Mouse (Mus musculus) forebrain, embryonic 13.5 days (tissue): Measurements from ENCODE around the gene Slc17a5. TPM values are rescaled to one million over a fixed set of nuclear protein-coding genes. Genes with fewer than 3 reads are reported as not detected.

ENCODE experiments used
- ATAC-seq: fragments of 200-750 bp; cut with Nextera tagmentation; 2 replicates; pipeline ENCODE4 v1.8.0; 2017
- H3K27ac ChIP-seq: fragments of 300-500 bp; sonication (generic); 2 replicates; pipeline ENCODE4 v1.5.1; 2015; ENCODE audit warnings: inconsistent platforms, mild to moderate bottlenecking, moderate library complexity
- H3K27me3 ChIP-seq: fragments of 300-500 bp; sonication (generic); 2 replicates; pipeline ENCODE4 v1.6.1; 2015; ENCODE audit warnings: mild to moderate bottlenecking, inconsistent platforms
- H3K36me3 ChIP-seq: fragments of 300-500 bp; sonication (generic); 2 replicates; pipeline ENCODE4 v1.6.1; 2015; ENCODE audit warnings: mild to moderate bottlenecking, inconsistent platforms; ENCODE audit not compliant: poor library complexity, severe bottlenecking
- H3K4me1 ChIP-seq: fragments of 300-500 bp; sonication (generic); 2 replicates; pipeline ENCODE4 v1.6.1; 2015; ENCODE audit warnings: inconsistent platforms
- H3K4me2 ChIP-seq: fragments of 300-500 bp; sonication (generic); 2 replicates; pipeline ENCODE4 v1.6.1; 2015; ENCODE audit warnings: inconsistent platforms, mild to moderate bottlenecking, moderate library complexity
- H3K4me3 ChIP-seq: fragments of 300-500 bp; sonication (generic); 2 replicates; pipeline ENCODE4 v1.5.1; 2015; ENCODE audit warnings: mild to moderate bottlenecking, inconsistent platforms
- H3K9ac ChIP-seq: fragments of 300-500 bp; sonication (generic); 2 replicates; pipeline ENCODE4 v1.6.1; 2015; ENCODE audit warnings: mild to moderate bottlenecking, inconsistent platforms
- H3K9me3 ChIP-seq: fragments of 300-500 bp; sonication (generic); replicated peaks from 2 replicates; pipeline ENCODE4 v1.6.1; 2016; ENCODE audit warnings: inconsistent platforms
- WGBS: fragments of 180-500 bp; shearing (Covaris S2); methylation state at CpG from one replicate; pipeline ENCODE4 v1.1.7; 2015; 5-methylcytosine and 5-hydroxymethylcytosine counted together
- polyA plus RNA-seq: library from polyadenylated mRNA; unstranded; fragments of >200 nt; fragmentation: Nextera tagmentation; extraction: Ambion mirVana; gene quantifications from 2 replicates; pipeline ENCODE4 v1.2.1, GENCODE M21; 2015

Slc17a5 gene
- polyA plus RNA-seq, 1 experiment from 2014 or later: 15.8 TPM

DNA sequence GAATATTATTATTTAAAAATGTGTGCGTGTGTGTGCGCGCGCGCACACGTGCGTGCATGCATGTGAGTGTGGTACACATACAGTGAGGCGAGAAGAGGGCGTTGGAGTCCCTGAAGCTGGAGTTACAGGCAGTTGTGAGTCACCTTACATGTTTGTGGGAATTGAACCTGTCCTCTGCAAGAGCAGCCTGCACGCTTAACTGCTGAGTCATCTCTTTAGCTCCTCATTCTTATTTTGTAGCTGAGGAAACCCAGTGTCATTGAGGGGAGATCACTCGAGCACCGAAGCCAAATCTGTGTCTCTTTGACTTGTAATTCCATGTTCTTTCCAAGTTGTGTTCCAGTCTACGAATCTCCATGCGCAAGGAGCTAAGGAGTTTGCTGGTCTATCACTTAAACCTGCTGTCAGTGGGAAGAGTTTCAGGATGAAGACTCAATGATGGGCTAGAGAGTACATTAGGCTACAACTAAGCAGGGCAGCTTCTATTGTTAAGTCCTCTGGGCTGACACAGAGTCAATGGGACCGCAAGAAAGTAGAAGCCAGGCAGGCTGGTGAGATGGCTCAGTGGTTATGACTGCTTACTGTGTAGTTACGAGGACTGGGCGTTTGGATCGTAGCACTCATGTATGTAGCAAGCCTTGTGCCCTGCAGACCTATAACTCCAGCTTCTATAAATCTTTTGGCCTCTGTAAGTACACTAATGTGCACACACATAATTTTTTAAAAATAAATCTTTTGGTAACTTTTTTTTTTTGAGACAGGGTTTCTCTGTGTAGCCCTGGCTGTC is 8.1 kb upstream of the Slc17a5 start:
- no peaks in the 10 kb centered on the region for H3K4me1 ChIP-seq
- H3K9me3 ChIP-seq: no peaks in the 10 kb centered on the region
- no peak overlapping the region for H3K9ac ChIP-seq
- H3K27me3 ChIP-seq: no peaks in the 10 kb centered on the region
- no peaks in the 10 kb centered on the region for H3K36me3 ChIP-seq
- no peak overlapping the region for H3K4me2 ChIP-seq
- 94% methylated on average over 18 of the region's 18 CpGs for WGBS
- H3K27ac ChIP-seq: no peak overlapping the region
- ATAC-seq: no peak
- no peak overlapping the region for H3K4me3 ChIP-seq

DNA sequence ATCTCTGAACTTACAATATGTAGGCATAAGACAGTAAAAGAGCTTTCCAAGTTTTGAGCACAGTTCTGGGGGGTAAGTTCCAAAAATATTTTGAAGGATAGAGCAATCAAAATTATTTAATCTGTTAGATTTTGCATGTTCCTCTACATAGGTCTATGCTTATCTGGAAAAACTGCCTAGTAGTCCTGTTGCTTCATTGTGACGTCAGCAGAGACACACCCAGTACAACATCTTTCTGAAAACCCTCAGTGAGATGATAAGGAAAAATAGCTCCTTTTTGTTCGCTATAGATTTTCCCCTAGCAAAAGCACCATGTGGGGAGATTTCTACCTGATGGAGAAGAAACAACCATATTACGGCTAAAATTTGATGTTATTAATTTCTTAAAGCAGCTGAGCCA is 7.4 kb upstream of the Slc17a5 start:
- WGBS: 88% methylated on average over 3 of the region's 3 CpGs
- no peak for ATAC-seq

DNA sequence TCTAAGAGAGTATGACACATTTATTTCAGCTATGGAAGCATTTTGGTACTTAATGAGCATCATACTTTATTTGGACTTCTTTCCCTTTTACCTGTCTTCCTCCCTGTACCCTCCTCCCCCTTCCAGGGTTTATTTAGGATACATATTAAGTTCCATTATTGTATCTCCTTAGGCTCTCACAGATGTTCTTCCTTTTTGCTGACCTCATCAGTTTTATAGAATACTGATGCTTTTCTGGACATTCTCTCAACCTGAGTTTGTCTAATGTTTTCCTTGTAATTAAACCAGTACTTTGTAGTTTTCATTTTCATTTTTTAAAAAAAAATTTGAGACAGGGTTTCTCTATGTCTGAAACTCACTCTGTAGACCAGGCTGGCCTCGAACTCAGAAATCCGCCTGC is 2.6 kb upstream of the Slc17a5 start:
- no peak overlapping the region for H3K4me3 ChIP-seq
- no peak overlapping the region for H3K9ac ChIP-seq
- ATAC-seq: no peak
- no peaks in the 10 kb centered on the region for H3K9me3 ChIP-seq
- no peak overlapping the region for H3K4me2 ChIP-seq
- peaks cover 7% of the 10 kb centered on the region for H3K4me1 ChIP-seq
- H3K36me3 ChIP-seq: peaks cover 3% of the 10 kb centered on the region; the same call in 1 of the 2 replicates
- 93% methylated on average over 2 of the region's 2 CpGs for WGBS
- no peaks in the 10 kb centered on the region for H3K27me3 ChIP-seq
- H3K27ac ChIP-seq: no peak overlapping the region

More for the DNA sequence above, 7.4 kb upstream of the Slc17a5 start:
- no peaks in the 10 kb centered on the region for H3K9me3 ChIP-seq
- no peak overlapping the region for H3K4me3 ChIP-seq
- no peaks in the 10 kb centered on the region for H3K27me3 ChIP-seq
- H3K27ac ChIP-seq: no peak overlapping the region
- no peak overlapping the region for H3K4me2 ChIP-seq
- H3K4me1 ChIP-seq: no peaks in the 10 kb centered on the region
- H3K36me3 ChIP-seq: no peaks in the 10 kb centered on the region
- no peak overlapping the region for H3K9ac ChIP-seq

DNA sequence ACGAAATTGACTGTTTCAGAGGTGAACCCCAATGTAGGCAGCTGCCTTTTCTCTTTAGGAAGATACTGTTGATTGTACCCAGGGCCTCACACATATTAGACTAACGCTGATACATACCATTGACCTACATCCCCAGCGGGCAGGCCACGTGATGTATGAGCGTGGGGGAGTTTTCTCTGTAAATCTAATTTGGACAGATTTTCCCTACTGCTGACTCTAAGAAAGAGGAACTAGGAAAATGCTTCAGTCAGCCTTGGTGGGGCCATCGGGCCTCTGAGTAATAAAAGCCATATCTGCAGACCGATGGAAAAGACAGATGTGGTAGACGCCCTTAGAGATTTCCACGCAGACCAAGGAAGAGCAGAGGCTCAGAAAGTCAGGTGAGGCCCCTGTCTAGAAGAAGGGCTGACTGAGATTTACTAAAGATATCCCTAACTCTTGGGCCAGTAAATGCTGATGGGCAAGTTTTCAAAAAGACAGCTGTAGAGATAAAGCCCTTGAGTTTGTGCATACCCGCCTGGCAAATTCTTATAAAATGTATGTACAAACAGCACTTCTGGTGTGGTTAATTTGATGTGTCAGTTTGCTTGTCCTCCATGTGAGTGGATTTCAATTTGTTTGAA is 681 bp upstream of the Slc17a5 start:
- H3K4me2 ChIP-seq: peak overlapping the region; percentile 65
- no peaks in the 10 kb centered on the region for H3K9me3 ChIP-seq
- H3K4me1 ChIP-seq: peaks cover 7% of the 10 kb centered on the region
- peak overlapping the region; percentile 73; the same call in 1 of the 2 replicates for H3K9ac ChIP-seq
- ATAC-seq: peak; percentile 46
- H3K36me3 ChIP-seq: peaks cover 19% of the 10 kb centered on the region; the same call in 1 of the 2 replicates
- H3K27me3 ChIP-seq: no peaks in the 10 kb centered on the region
- peak overlapping the region; percentile 66 for H3K4me3 ChIP-seq
- 86% methylated on average over 10 of the region's 10 CpGs for WGBS
- peak overlapping the region; percentile 57 for H3K27ac ChIP-seq

DNA sequence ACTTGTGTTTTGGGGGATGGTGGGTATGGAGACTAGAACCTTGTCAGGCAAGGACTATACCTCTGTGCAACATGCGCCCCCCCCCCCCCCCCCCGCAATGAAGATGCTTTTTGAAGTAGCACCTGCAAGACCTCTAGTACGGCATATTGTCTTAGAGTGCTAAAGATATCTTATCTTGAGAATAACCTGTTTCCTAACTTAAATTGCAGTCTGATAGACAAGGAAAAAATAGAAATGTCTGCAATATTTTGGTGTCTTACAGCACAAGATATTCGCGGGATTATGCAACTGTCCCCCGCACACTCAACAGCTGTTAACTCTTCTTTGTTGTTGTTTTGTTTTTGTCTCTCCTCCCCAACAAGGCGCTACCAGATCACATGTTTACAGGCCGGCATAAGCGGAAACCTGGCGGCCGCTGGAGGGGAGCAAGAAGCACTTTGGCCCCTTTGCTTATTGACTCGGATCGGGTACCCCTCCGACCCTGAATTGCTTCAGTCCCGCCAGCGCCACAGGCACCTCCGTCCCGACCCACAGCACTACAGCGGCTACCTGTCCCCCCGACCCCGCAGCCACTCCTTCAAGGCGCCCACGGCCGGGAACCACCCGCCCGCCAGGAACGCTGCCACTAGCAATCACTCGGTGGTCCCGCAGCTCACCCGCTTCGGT is 490 bp downstream of the Slc17a5 start:
- peak overlapping the region; percentile 57; the same call in 1 of the 2 replicates for H3K27ac ChIP-seq
- H3K4me1 ChIP-seq: peaks cover 7% of the 10 kb centered on the region
- H3K4me3 ChIP-seq: peak overlapping the region; percentile 66
- no peaks in the 10 kb centered on the region for H3K9me3 ChIP-seq
- H3K4me2 ChIP-seq: peak overlapping the region; percentile 65
- H3K27me3 ChIP-seq: no peaks in the 10 kb centered on the region
- peak overlapping the region; percentile 73 for H3K9ac ChIP-seq
- ATAC-seq: no peak; the same call in none of the 2 replicates
- peaks cover 23% of the 10 kb centered on the region; the same call in 1 of the 2 replicates for H3K36me3 ChIP-seq
- 2% methylated on average over 31 of the region's 31 CpGs for WGBS

DNA sequence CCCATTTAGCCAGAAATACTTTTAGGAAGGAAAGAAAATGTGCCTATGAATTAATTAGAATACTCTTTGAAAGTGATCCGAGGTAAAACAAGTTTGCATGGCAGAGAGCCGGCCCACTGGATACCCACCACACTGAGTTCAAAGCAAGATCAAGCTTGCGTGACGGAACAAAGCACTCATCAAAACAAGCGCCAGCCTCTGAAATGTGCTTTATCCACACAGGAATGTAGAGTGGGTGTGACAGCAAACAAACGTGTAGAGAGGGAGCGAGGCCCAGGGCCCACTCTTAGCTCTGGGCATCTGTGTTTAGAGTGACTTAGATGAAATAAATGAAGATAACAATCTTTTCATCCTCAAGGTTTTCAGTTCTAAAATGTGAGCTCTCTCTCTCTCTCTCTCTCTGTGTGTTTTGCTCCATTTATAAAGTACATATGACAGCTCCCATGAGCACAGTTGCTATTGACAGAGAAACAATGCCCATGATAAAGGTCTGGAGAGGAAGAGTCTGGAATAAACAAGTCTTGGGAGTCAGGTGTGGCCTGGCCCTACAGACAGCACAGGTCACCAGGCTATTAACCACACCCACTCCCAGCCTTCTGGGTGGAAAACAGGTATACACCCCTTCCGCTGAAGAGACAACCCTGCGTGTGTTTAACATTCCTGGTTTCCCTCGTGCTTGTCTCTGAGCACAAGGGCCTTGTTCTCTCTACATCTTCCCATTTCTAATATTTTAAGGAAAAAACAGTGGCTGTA is 8.0 kb downstream of the Slc17a5 start:
- WGBS: 43% methylated on average over 10 of the region's 10 CpGs
- Histone ChIP-seq H3K9me3 (no peaks in the 10 kb centered on the region; the same call in 1 of the 2 replicates), H3K4me2 (no peak overlapping the region), H3K9ac (no peak overlapping the region), H3K36me3 (peaks cover 42% of the 10 kb centered on the region), H3K4me1 (peaks cover 3% of the 10 kb centered on the region; the same call in 1 of the 2 replicates), H3K4me3 (no peak overlapping the region), H3K27me3 (no peaks in the 10 kb centered on the region), H3K27ac (no peak overlapping the region)
- no peak for ATAC-seq

DNA sequence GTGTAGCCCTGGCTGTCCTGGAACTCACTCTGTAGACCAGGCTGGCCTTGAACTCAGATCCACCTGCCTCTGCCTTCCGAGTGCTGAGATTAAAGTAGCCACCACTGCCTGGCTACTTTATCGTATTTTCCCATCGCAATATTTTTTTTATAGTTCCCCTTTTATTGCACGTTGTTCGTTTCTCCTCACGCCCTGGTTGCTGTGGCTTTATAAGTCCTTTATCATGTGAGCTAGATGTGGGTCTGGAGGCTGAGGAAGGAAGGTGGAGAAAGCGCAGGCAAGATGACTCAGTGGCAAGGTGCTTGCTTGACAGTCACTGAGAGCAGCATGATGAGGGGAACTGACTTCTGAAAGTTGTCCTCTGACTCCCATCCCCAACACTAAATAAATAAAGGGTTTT is 9.0 kb downstream of the Slc17a5 start:
- Histone ChIP-seq H3K9ac (no peak overlapping the region), H3K27ac (no peak overlapping the region), H3K4me2 (no peak overlapping the region), H3K9me3 (no peaks in the 10 kb centered on the region; the same call in 1 of the 2 replicates), H3K36me3 (peaks cover 38% of the 10 kb centered on the region), H3K4me3 (no peak overlapping the region), H3K27me3 (no peaks in the 10 kb centered on the region), H3K4me1 (peaks cover 3% of the 10 kb centered on the region; the same call in 1 of the 2 replicates)
- 94% methylated on average over 7 of the region's 7 CpGs for whole genome bisulfite sequencing
- no peak for ATAC-seq

DNA sequence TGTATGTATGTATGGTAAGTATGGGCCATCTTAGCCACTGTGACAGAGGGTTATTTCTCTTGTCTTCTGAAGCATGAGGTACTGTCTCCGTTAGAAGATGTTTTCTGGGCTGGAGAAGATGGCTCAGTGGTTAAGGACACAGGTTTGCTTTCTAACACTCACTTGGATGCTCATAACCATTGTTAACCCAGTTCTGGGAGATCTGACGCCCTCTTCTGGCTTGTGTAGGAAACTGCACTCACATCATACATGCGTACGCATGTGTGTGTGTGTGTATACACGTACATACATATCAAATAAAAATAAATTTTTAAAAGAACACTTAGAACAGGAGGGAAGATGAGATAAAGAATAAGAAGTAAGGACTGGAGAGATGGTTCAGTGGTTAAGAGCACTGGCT is 11.4 kb downstream of the Slc17a5 start:
- Histone ChIP-seq H3K9ac (no peak overlapping the region), H3K27ac (no peak overlapping the region), H3K27me3 (no peaks in the 10 kb centered on the region), H3K4me2 (no peak overlapping the region), H3K4me3 (no peak overlapping the region), H3K36me3 (peaks cover 34% of the 10 kb centered on the region), H3K9me3 (no peaks in the 10 kb centered on the region), H3K4me1 (peaks cover 3% of the 10 kb centered on the region; the same call in 1 of the 2 replicates)
- 89% methylated on average over 5 of the region's 5 CpGs for WGBS
- ATAC-seq: no peak

DNA sequence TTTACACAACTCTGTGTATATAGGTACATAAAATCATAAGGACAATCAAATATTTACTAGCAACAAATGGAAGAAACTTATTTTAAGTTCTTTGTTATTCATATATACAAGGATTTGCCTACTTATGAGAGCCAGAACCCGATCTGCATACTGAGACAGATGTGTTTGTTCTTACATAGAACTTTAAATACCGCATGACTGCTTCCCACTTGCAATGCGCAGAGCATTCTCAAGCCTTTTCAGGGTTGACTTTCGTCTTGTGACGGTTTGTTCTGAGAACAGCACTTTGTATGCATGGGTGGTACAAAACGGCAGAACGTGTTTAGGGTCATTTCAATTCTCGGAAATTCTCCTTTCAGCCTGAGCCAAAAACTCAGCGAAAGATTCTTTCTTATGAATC is 17.9 kb downstream of the Slc17a5 start:
- no peak overlapping the region for H3K9ac ChIP-seq
- H3K4me3 ChIP-seq: no peak overlapping the region
- 84% methylated on average over 9 of the region's 9 CpGs for WGBS
- H3K4me2 ChIP-seq: no peak overlapping the region
- H3K9me3 ChIP-seq: no peaks in the 10 kb centered on the region
- no peak for ATAC-seq
- H3K4me1 ChIP-seq: no peaks in the 10 kb centered on the region
- H3K36me3 ChIP-seq: peaks cover 23% of the 10 kb centered on the region
- H3K27ac ChIP-seq: no peak overlapping the region
- no peaks in the 10 kb centered on the region for H3K27me3 ChIP-seq

DNA sequence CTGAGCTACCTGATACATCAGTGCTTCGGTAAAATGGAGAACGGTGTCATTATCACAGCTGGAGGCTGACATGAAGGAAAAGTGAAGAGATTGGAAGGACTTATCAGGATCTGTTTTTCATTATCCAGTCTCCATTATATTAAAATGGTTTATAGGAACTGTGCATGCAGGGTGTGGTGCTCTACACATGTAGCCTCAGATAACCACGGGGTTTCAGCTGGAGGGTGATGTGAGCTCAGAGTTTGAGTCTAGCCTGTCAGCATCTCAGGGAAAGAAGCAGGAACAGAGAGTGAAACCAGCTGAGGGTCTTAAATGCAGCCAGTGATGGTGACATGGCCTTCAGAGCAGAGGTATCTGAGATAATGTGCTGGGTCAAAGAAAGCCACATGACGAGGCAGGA is 28.4 kb downstream of the Slc17a5 start:
- no peak overlapping the region for H3K4me3 ChIP-seq
- 90% methylated on average over 4 of the region's 4 CpGs for WGBS
- no peak overlapping the region for H3K27ac ChIP-seq
- H3K9ac ChIP-seq: no peak overlapping the region
- ATAC-seq: no peak
- H3K9me3 ChIP-seq: no peaks in the 10 kb centered on the region
- H3K36me3 ChIP-seq: peaks cover 5% of the 10 kb centered on the region; the same call in 1 of the 2 replicates
- no peaks in the 10 kb centered on the region for H3K4me1 ChIP-seq
- no peaks in the 10 kb centered on the region for H3K27me3 ChIP-seq
- no peak overlapping the region for H3K4me2 ChIP-seq

DNA sequence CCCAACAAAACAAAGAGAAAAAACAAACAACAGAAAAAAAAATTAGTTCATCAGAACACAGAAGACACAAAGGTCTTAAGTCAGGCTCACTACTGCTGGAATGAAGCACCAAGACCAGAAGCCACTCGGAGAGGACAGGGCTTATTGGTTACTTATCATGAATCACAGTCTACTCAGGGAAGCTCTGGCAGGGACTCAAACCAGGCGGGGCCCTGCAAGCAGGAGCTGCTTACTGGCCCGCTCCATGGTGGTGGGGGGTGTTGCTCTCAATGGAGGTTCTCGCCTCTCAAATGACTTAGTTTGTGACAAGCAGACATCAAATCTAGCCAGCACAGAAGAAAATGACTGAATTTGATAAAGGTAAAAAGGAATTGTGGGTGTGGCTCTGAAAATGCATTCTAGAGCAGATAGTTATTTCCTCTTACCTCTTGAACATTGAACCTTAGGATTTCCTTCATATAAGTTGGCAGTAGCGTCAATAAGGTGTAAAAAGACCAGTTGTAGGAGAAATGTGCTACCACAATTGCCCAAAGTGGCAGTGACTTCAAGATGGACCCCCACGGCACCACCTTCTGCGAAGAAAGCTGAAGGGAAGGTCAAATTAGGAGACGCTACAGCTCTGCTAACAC is 29.1 kb downstream of the Slc17a5 start:
- ATAC-seq: no peak
- WGBS: 91% methylated on average over 8 of the region's 8 CpGs

More for the DNA sequence above, 29.1 kb downstream of the Slc17a5 start:
- Histone ChIP-seq H3K4me1 (no peaks in the 10 kb centered on the region), H3K36me3 (peaks cover 5% of the 10 kb centered on the region; the same call in 1 of the 2 replicates), H3K4me3 (no peak overlapping the region), H3K27me3 (no peaks in the 10 kb centered on the region), H3K9ac (no peak overlapping the region), H3K27ac (no peak overlapping the region), H3K4me2 (no peak overlapping the region), H3K9me3 (no peaks in the 10 kb centered on the region)
